Mouse (Mus musculus) right cerebral cortex, adult 2 months (tissue): ENCODE results near the gene Cnn1.

Source experiments
- DNase-seq, 2 experiments: peaks; one replicate each; pipeline ENCODE4 v3.0.0; 2021 to 2022; ENCODE audit warnings: low spot score in 2 of 2

The Cnn1 gene

DNA sequence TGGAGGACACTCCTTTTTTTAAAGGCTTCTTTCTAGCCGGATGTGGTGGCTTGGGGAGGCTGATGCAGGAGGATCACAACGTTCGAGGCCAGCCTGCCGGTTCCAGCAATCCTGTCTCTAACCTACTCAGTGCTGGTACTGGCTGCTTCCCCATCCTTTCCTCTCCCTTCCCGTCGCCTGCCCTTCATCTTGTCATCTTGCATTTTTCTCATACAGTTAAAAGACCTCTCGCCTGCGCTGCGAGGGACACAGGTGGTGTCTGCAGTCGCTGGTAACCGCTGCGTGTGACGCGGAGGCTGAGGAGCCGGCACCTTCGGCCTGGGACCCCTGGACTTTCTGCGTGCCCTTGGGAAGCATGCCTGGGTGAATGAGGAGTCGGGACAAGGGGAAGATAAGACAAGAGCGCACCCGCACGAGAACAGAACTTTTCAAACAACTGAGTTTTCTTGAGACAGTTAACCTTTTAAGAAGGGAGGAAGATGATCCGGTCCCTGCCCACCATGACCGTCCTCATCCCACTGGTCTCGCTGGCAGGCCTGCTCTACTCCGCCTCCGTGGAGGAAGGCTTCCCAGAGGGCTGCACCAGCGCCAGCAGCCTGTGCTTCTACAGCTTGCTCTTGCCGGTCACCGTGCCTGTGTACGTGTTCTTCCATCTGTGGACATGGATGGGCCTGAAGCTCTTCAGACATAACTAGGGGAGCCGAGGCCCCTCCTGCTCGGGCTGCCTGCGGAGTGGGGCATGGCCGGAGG, 58.7 kb downstream of the Cnn1 start:
- no peak for DNase-seq
